Mouse (Mus musculus): ENCODE results near the gene Armc2.

GRCm38 (mm10) chr10:41997691-41998178, 20.5 kb downstream of the Armc2 start:
- TF ChIP-seq POLR2A (IDR thresholded peaks at IDR 0.05; ENCODE audit: borderline replicate concordance, extremely low read depth, insufficient read depth, insufficient read length, poor library complexity, severe bottlenecking), result no peak
- TF ChIP-seq CTCF (IDR thresholded peaks at IDR 0.05; ENCODE audit: borderline replicate concordance, extremely low read depth, insufficient read depth, insufficient read length), result no peak
